Mouse (Mus musculus) neural tube, embryonic 14.5 days (tissue): ENCODE measurements around the gene Fam227a. TPM values are rescaled to one million over a fixed set of nuclear protein-coding genes. Genes with fewer than 3 reads are reported as not detected.
A peak's percentile ranks its signal among the peaks of the same experiment; 100 is the strongest.

Experiments
- ATAC-seq: fragments of 200-750 bp; cut with Nextera tagmentation; 2 replicates; pipeline ENCODE4 v1.8.0; 2017; ENCODE audit warnings: low read depth, mild to moderate bottlenecking, moderate TSS enrichment, moderate library complexity
- H3K27ac ChIP-seq: fragments of 300-500 bp; sonication (generic); 2 replicates; pipeline ENCODE4 v1.5.1; 2014; ENCODE audit warnings: low read depth, mild to moderate bottlenecking, control low read depth, low read length, moderate library complexity, mixed read lengths
- H3K27me3 ChIP-seq: fragments of 300-500 bp; sonication (generic); 2 replicates; pipeline ENCODE4 v1.6.1; 2014; ENCODE audit warnings: low read length; ENCODE audit not compliant: control insufficient read depth, insufficient read depth
- H3K36me3 ChIP-seq: fragments of 300-500 bp; sonication (generic); 2 replicates; pipeline ENCODE4 v1.6.1; 2014; ENCODE audit warnings: low read length, mixed read lengths; ENCODE audit not compliant: control insufficient read depth, insufficient read depth
- H3K4me1 ChIP-seq: fragments of 300-500 bp; sonication (generic); 2 replicates; pipeline ENCODE4 v1.6.1; 2014; ENCODE audit warnings: low read length; ENCODE audit not compliant: control insufficient read depth, insufficient read depth
- H3K4me2 ChIP-seq: fragments of 300-500 bp; sonication (generic); 2 replicates; pipeline ENCODE4 v1.6.1; 2014; ENCODE audit warnings: mild to moderate bottlenecking, low read depth, low read length, control low read depth
- H3K4me3 ChIP-seq: fragments of 300-500 bp; sonication (generic); 2 replicates; pipeline ENCODE4 v1.5.1; 2014; ENCODE audit warnings: low read depth, low read length, control low read depth, mixed read lengths
- H3K9ac ChIP-seq: fragments of 300-500 bp; sonication (generic); replicated peaks from 2 replicates; pipeline ENCODE4 v1.6.1; 2014; ENCODE audit warnings: low read depth, mild to moderate bottlenecking, control low read depth, low read length, mixed read lengths
- H3K9me3 ChIP-seq: fragments of 300-500 bp; sonication (generic); 2 replicates; pipeline ENCODE4 v1.6.1; 2016; ENCODE audit warnings: low read length; ENCODE audit not compliant: control insufficient read depth
- WGBS: fragments of 180-500 bp; shearing (Covaris S2); extraction: QIAGEN DNeasy Blood & Tissue Kit; methylation state at CpG from one replicate; pipeline ENCODE4 v1.1.7; 2014; 5-methylcytosine and 5-hydroxymethylcytosine counted together
- polyA plus RNA-seq: library from polyadenylated mRNA; unstranded; fragments of >200 nt; fragmentation: Nextera tagmentation; extraction: Ambion mirVana; gene quantifications from 2 replicates; pipeline ENCODE4 v1.2.1, GENCODE M21; 2014

Fam227a gene
- polyA plus RNA-seq, 1 experiment from 2014 or later: 7.8 TPM

GRCm38 (mm10) chr15:79693740-79694139 lies 35.0 kb upstream of the Fam227a start:
- 87% methylated on average over 11 of the region's 11 CpGs for WGBS
- H3K4me2 ChIP-seq: no peak overlapping the region
- peaks cover 17% of the 10 kb centered on the region for H3K4me1 ChIP-seq
- peaks cover 2% of the 10 kb centered on the region; the same call in 1 of the 2 replicates for H3K36me3 ChIP-seq
- no peak overlapping the region for H3K27ac ChIP-seq
- no peaks in the 10 kb centered on the region for H3K27me3 ChIP-seq
- no peak overlapping the region for H3K4me3 ChIP-seq
- no peaks in the 10 kb centered on the region for H3K9me3 ChIP-seq
- H3K9ac ChIP-seq: no peak overlapping the region
- no peak for ATAC-seq

- Histone ChIP-seq H3K4me1 (peaks cover 17% of the 10 kb centered on the region), H3K9ac (no peak overlapping the region), H3K4me2 (peak overlapping the region; percentile 83; the same call in 1 of the 2 replicates), H3K4me3 (no peak overlapping the region; the same call in 1 of the 2 replicates), H3K9me3 (no peaks in the 10 kb centered on the region), H3K27me3 (no peaks in the 10 kb centered on the region), H3K27ac (no peak overlapping the region), H3K36me3 (peaks cover 2% of the 10 kb centered on the region; the same call in 1 of the 2 replicates)
- no peak for ATAC-seq
- 41% methylated on average over 5 of the region's 5 CpGs for WGBS
These were observed 33.6 kb upstream of the Fam227a start for GRCm38 (mm10) chr15:79692334-79692733.

GRCm38 (mm10) chr15:79691023-79691508 lies 32.3 kb upstream of the Fam227a start:
- Histone ChIP-seq H3K4me1 (peaks cover 21% of the 10 kb centered on the region), H3K27me3 (no peaks in the 10 kb centered on the region)
- peak; percentile 27 for ATAC-seq

GRCm38 (mm10) chr15:79690426-79691022 lies 31.8 kb upstream of the Fam227a start, which contains the start of gene Gtpbp1:
Gene Gtpbp1, plus strand, starts transcription at chr15:79690845.
- H3K9me3 ChIP-seq: no peaks in the 10 kb centered on the region
- H3K27ac ChIP-seq: peak within 1 kb of the TSS; percentile 83
- under 1% methylated on average over 45 of the region's 45 CpGs for WGBS
- H3K9ac ChIP-seq: peak within 1 kb of the TSS; percentile 69
- ATAC-seq: peak; percentile 97
- H3K4me3 ChIP-seq: peak within 1 kb of the TSS; percentile 90
- H3K4me2 ChIP-seq: peak within 1 kb of the TSS; percentile 83
- no peaks in the 10 kb centered on the region for H3K27me3 ChIP-seq
- peaks cover 2% of the 10 kb centered on the region; the same call in 1 of the 2 replicates for H3K36me3 ChIP-seq
- H3K4me1 ChIP-seq: peaks cover 27% of the 10 kb centered on the region

More at GRCm38 (mm10) chr15:79691023-79691508, 32.3 kb upstream of the Fam227a start:
- WGBS: under 1% methylated on average over 51 of the region's 53 CpGs
- Histone ChIP-seq H3K4me2 (peak overlapping the region; percentile 83), H3K36me3 (peaks cover 2% of the 10 kb centered on the region; the same call in 1 of the 2 replicates), H3K9me3 (no peaks in the 10 kb centered on the region), H3K27ac (peak overlapping the region; percentile 83), H3K9ac (peak overlapping the region; percentile 69), H3K4me3 (peak overlapping the region; percentile 90)

GRCm38 (mm10) chr15:79689662-79690425 lies 31.1 kb upstream of the Fam227a start:
- Histone ChIP-seq H3K4me2 (peak overlapping the region; percentile 64), H3K27ac (peak overlapping the region; percentile 62), H3K9ac (no peak overlapping the region; the same call in 1 of the 2 replicates), H3K4me3 (peak overlapping the region; percentile 27), H3K27me3 (no peaks in the 10 kb centered on the region), H3K36me3 (peaks cover 1% of the 10 kb centered on the region; the same call in 1 of the 2 replicates), H3K9me3 (no peaks in the 10 kb centered on the region), H3K4me1 (peaks cover 34% of the 10 kb centered on the region)
- ATAC-seq: no peak
- WGBS: 16% methylated on average over 24 of the region's 24 CpGs

- H3K27me3 ChIP-seq: no peaks in the 10 kb centered on the region
- peak overlapping the region; percentile 91 for H3K4me3 ChIP-seq
- H3K9ac ChIP-seq: peak overlapping the region; percentile 88
- ATAC-seq: no peak
- no peaks in the 10 kb centered on the region for H3K9me3 ChIP-seq
- H3K4me2 ChIP-seq: peak overlapping the region; percentile 71
- 6% methylated on average over 8 of the region's 8 CpGs for WGBS
- H3K36me3 ChIP-seq: no peaks in the 10 kb centered on the region
- H3K27ac ChIP-seq: peak overlapping the region; percentile 94
- peaks cover 48% of the 10 kb centered on the region for H3K4me1 ChIP-seq
These were observed 29.7 kb upstream of the Fam227a start for GRCm38 (mm10) chr15:79688268-79688956.

GRCm38 (mm10) chr15:79687646-79688267 lies 29.0 kb upstream of the Fam227a start, which contains the start of gene Josd1:
Gene Josd1, minus strand, starts transcription at chr15:79687919.
- peak within 1 kb of the TSS; percentile 94 for H3K27ac ChIP-seq
- WGBS: under 1% methylated on average over 64 of the region's 72 CpGs
- peaks cover 53% of the 10 kb centered on the region for H3K4me1 ChIP-seq
- peak within 1 kb of the TSS; percentile 91 for H3K4me3 ChIP-seq
- no peaks in the 10 kb centered on the region for H3K9me3 ChIP-seq
- H3K27me3 ChIP-seq: no peaks in the 10 kb centered on the region
- peak within 1 kb of the TSS; percentile 71 for H3K4me2 ChIP-seq
- H3K36me3 ChIP-seq: no peaks in the 10 kb centered on the region
- H3K9ac ChIP-seq: peak within 1 kb of the TSS; percentile 88
- ATAC-seq: peak; percentile 48

GRCm38 (mm10) chr15:79687175-79687574 lies 28.4 kb upstream of the Fam227a start:
- peak overlapping the region; percentile 91 for H3K4me3 ChIP-seq
- peaks cover 52% of the 10 kb centered on the region for H3K4me1 ChIP-seq
- peak overlapping the region; percentile 88 for H3K9ac ChIP-seq
- WGBS: under 1% methylated on average over 32 of the region's 33 CpGs
- no peaks in the 10 kb centered on the region for H3K27me3 ChIP-seq
- H3K9me3 ChIP-seq: no peaks in the 10 kb centered on the region
- H3K36me3 ChIP-seq: no peaks in the 10 kb centered on the region
- peak overlapping the region; percentile 71 for H3K4me2 ChIP-seq
- ATAC-seq: no peak
- H3K27ac ChIP-seq: peak overlapping the region; percentile 94
